Mouse (Mus musculus): ENCODE results near the gene Hmx3.

Hmx3 gene

GRCm38 (mm10) chr7:131542115-131542871 is at the start of gene Hmx3:
Hmx3 (plus strand) TSS chr7:131542867.
- no peak for DNase-seq

- DNase-seq: no peak
Measured at GRCm38 (mm10) chr7:131503739-131504138, 38.9 kb upstream of the Hmx3 start.

DNA sequence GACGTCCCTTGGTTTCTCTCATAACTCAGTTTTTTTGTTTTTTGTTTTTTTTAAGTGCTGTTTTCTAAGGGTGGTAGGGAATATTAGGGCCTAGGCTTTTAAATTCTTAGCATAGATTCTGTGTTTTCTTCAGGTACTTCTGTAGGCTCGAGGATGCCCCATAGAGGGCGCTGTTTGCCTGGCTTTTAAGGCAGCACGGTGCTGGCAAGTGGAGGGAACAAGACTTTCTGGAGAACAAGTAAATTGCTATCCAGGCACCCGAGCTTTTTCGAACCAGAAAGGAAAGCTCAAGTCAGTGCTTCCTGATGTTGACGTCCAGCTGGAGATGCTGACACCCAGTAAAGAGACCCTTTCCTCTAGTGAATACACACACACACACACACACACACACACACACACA is 2.7 kb upstream of the Hmx3 start:
- no peak for DNase-seq

DNA sequence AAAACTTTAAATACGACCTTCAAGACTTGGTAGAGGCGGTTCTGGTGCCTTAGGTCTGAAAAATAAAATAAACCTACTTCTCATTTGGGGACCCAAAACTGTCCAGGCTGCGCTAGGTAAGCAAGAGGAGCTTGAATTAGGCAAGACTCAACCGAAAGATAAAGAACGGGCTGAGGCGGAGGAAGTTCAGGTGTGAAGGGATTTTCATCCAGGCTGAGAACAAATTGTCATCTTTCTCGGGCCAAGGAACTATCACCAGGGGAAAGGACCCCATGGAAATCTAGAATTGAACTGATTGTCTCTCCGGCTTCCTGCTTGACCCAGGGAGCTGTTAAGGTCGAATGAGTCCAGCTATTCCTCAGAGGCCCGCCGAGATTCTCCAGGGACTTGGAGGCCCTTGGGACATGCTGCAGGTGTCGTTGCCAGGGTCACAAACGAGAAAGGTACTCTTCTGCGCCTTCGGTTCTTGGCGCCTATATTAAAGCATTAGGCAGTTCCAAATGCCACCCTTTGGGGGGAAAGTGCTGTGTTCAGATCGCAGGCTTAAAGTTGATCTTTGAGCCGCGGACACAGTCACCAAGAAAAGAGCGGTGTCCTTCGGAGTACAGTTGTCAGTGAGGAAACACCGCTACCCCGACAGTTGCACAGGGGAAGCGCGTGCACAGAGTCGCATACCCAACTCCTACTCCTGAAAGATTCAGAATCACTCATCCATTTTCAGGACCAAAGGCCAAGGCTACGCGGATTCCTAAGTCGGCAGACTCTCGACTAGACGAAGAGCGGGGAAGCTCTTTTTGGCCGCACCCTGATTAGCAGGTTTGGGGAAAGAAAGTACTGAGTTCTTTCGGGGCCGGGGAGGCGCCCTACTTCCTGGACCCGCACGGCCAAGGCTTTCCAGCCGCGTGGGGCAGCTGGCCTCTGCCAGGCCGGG is 1.2 kb upstream of the Hmx3 start:
- no peak for DNase-seq

- no peak for DNase-seq
Measured at GRCm38 (mm10) chr7:131542872-131543622, 380 bp downstream of the Hmx3 start.

GRCm38 (mm10) chr7:131543623-131544481 is 1.2 kb downstream of the Hmx3 start:
- DNase-seq: no peak

GRCm38 (mm10) chr7:131544871-131545270 is 2.2 kb downstream of the Hmx3 start:
- no peak for DNase-seq

DNA sequence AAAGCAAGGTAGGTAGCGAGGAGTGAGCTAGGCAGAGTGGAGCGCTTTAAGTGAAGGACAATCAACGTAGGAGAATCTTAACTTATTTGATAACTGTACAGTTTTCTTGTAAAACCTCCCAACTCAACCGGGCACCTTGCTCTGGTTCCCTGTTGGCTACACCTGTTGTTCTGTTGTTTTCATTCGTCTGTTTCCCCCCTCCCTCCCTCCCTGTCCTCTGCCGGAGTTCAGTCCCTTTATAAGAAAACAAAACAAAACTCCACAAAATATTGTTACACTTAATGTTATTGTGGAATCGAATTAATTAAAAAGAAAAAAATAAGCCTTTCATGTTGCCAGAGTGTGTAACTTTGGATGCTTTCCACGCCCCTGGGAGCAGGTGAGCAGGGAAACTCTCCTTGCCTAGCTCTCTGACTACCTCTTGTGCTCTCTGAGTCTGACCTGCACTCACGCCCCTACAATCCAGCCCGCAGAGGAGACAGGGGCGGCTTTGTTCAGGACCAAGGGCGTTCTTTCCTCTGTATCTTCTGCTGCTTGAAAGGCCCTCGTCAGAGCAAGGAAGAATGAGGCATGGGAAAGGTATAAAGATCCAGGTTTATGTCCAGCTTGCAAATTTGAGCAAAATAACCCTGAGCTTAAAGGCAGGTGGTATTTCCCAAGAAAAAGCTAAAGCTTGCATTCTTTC is 3.2 kb downstream of the Hmx3 start:
- DNase-seq: no peak

DNA sequence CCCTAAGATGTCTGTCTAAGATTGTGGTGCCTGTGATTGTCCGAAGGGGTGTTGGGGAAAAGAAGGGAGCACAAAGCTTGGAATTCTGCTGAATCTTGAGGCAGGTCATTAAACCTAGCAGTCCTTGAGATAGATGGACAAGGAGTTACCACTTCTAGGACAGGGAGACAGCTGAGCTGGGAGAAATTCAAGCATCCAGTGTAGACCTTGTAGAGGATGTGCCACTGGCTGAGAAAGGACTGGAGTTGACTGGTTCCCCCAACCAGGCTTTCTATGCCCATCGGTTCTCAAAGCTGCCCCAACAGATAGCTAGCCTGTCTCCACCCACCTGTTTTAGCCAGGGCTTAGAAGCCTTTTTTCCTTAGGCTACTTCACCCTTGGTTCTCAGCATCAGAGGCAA is 3.8 kb downstream of the Hmx3 start:
- no peak for DNase-seq

- DNase-seq: no peak
Measured at GRCm38 (mm10) chr7:131547481-131547880, 4.8 kb downstream of the Hmx3 start.

GRCm38 (mm10) chr7:131548473-131548872 is 5.8 kb downstream of the Hmx3 start, which contains the start of gene Hmx2:
Hmx2 (plus strand) TSS chr7:131548773.
- DNase-seq: no peak

GRCm38 (mm10) chr7:131551471-131551870 is 8.8 kb downstream of the Hmx3 start:
- no peak for DNase-seq

- DNase-seq: no peak
Measured at GRCm38 (mm10) chr7:131551931-131552741, 9.5 kb downstream of the Hmx3 start.

GRCm38 (mm10) chr7:131552781-131553180 is 10.1 kb downstream of the Hmx3 start:
- no peak for DNase-seq

DNA sequence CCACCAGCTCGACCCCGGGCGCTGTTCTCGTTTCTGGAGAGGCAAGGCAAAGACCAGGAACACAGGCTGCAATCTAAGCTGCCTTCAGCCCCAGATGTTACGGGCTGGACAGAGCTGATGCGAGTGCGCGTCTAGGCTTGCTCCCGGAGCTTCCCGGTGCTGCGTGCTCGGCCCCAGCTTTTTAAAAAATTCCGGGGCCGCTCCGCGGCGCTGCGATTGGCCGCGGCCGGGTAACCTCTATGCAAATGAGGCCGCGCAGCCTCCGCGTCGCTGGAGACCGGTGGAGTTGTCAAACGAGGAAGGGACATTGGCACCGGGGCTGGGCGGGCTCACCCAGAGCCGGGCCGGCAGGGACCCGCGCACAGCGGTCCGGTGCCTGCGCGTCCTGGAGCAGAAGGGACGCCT is 11.1 kb downstream of the Hmx3 start:
- DNase-seq: no peak

DNA sequence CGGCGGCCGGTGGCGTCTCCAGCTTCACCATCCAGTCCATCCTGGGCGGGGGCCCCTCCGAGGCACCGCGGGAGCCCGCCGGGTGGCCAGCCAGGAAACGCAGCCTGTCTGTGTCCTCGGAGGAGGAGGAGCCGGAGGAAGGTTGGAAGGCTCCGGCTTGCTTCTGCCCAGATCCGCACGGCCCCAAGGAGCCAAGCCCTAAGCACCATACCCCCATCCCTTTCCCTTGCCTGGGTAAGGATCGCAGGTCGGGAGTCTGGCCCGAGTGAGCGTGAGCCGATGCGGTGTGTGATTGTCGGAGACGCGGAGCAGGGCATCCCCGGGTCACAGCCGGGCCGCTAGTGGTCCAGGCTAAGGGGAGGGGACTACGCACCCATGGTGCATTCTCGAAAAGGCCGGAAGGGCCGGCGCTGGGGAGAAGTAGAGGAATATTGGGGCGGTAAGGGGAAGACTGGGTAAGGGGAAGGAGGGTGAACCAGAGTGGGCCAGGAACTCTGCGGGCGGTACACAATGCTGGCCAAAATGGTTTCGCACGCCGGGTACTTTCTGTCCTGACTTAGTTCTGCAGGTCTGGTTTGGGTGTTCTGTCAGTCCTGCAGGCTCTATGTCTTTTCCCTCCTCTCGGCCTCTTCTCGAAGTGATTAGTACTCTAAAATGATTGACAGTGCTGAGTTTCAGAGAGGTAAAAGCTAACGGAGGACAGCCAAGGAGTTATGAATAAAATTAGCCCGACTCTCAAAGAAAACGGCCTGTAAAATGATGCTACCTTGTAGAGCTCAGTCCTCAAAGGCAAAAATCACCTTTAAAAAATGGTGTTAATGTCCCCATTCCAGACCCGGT is 11.9 kb downstream of the Hmx3 start:
- no peak for DNase-seq

DNA sequence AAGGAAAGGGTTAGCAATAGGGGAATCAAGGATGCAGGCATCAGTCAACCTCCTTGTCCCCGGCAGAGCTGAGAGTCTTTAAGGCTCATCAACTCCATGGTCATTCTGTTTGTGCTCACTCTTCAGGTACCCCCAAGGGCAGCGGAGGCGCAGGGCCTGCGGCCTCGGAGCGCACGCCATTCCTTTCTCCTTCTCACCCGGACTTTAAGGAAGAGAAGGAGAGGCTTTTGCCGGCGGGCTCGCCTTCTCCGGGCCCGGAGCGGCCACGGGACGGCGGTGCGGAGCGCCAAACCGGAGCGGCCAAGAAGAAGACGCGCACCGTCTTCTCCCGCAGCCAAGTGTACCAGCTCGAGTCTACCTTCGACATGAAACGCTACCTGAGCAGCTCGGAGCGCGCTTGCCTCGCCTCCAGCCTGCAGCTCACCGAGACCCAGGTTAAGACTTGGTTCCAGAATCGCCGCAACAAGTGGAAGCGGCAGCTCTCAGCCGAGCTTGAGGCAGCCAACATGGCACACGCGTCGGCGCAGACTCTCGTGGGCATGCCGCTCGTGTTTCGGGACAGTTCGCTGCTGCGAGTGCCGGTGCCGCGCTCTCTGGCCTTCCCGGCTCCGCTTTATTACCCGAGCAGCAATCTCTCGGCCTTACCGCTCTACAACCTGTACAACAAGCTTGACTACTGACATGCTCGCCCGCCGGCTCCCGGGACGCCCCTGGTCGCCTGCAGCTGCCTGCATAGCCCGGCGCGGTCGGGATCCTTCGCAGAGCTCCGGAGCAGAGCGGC is 12.8 kb downstream of the Hmx3 start:
- no peak for DNase-seq

GRCm38 (mm10) chr7:131556116-131556515 is 13.4 kb downstream of the Hmx3 start:
- no peak for DNase-seq
